Mouse (Mus musculus) cortical plate, adult 2 months (tissue): Measurements from ENCODE around the gene Ccdc38.

Source experiments
- CTCF ChIP-seq: fragments of 200-500 bp; IDR thresholded peaks from 2 replicates; pipeline ENCODE4 v1.5.1; 2011; ENCODE audit warnings: mild to moderate bottlenecking, control low read depth, low read length; ENCODE audit not compliant: insufficient read depth; ENCODE audit errors: extremely low read depth
- POLR2A ChIP-seq: fragments of 200-500 bp; IDR thresholded peaks from 2 replicates; pipeline ENCODE4 v1.6.1; 2011; ENCODE audit warnings: mild to moderate bottlenecking, low read length, control low read depth; ENCODE audit not compliant: insufficient read depth; ENCODE audit errors: extremely low read depth

GRCm38 (mm10) chr10:93609236-93609635 is 68.8 kb downstream of the Ccdc38 start:
- no peak for TF ChIP-seq CTCF
- TF ChIP-seq POLR2A = no peak
